Mouse (Mus musculus) right cerebral cortex, postnatal 10 days (tissue): ENCODE data around the gene Tanc2.
A peak's percentile ranks its signal among the peaks of the same experiment; 100 is the strongest.

ENCODE experiments used
- DNase-seq, 2 experiments: peaks; one replicate each; pipeline ENCODE4 v3.0.0; 2021; ENCODE audit warnings: low spot score in 2 of 2

The Tanc2 gene

GRCm38 (mm10) chr11:105955815-105956430 is 366.1 kb downstream of the Tanc2 start:
- no peak for DNase-seq

GRCm38 (mm10) chr11:105957501-105957900 is 367.7 kb downstream of the Tanc2 start:
- DNase-seq = no peak

DNA sequence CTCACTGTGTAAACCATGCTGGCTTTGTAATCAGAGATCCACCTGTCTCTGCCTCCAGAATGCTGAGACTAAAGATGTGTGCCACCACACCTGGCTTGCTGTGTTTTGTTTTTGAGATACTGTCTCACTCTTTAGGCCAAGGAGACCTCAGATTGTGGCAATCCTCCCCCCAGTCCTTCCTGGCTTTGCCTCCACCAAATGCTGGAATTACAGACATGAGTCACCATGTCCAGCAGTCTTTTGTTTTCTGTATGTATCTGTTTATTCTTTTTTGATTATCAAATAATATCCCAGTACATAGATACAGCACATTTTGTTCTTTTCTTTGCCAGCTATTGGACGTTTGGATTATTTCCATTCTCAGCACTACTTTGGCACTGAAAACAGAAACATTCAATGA is 368.8 kb downstream of the Tanc2 start:
- no peak for DNase-seq

- DNase-seq = peak; percentile 62 to 69
These were observed 369.6 kb downstream of the Tanc2 start for GRCm38 (mm10) chr11:105959355-105959754.

GRCm38 (mm10) chr11:105964691-105965090 is 374.9 kb downstream of the Tanc2 start:
- no peak for DNase-seq

DNA sequence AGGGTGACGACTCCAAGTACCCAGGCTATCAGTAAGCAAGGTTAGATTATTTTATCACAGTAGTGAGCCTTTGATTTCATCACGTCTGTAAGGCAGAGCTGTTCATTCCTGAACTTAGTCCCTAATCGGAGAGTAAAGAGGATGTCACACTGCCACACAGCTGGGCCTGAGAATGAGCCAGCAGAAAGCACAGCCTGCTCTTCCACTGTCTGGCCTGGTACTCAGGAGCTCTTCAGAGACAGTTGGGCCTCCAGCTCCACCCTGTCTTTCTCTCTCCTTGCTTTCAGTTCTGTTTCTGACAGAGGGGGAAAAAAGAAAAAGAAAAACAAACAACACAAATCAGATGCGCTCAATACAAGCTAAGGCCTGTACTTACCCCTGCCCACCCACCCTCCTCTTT is 376.5 kb downstream of the Tanc2 start:
- no peak for DNase-seq

DNA sequence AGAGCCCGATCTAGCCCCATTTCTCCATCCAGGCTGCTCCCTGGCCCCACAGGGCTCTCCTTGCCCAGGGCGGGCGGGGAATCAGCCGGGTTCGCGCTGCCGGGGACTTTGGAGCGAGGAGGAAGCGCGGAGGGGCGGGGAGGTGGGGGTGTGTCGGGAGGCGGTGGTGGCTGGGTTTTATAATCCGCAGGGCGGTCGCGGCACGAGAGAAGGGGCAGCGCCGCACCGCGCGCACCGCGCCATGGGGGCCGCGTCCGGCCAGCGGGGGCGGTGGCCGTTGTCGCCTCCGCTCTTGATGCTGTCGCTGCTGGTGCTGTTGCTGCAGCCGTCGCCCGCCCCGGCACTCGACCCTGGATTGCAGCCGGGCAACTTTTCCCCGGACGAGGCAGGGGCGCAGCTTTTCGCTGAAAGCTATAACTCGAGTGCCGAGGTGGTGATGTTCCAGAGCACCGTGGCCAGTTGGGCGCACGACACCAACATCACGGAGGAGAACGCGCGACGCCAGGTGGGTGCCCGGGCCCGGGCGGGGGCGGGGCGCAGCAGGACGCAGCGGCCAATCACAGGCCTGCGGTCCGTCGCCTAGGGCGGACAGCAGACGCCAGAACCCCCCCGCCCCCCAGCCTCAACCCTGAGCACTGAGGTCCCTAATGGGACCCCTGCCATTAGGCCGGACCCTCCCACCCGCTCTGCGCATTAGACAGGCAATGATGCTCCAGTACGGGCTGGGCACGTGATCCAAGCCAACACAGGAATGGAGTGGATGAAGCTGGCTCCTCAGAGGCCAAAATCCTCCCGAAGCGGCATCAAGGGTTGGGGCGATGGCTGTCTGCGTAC is 378.2 kb downstream of the Tanc2 start, which contains the start of gene Ace:
TSS of gene Ace (plus strand) at position 205 of the 834 bp plus-strand sequence.
- no peak for DNase-seq

- DNase-seq = no peak
These were observed 379.2 kb downstream of the Tanc2 start for GRCm38 (mm10) chr11:105968948-105969347.

GRCm38 (mm10) chr11:105969516-105969915 is 379.7 kb downstream of the Tanc2 start:
- peak in 1 of 2 experiments; percentile 50 for DNase-seq

GRCm38 (mm10) chr11:105974593-105974992 is 384.8 kb downstream of the Tanc2 start:
- no peak for DNase-seq

- no peak for DNase-seq
These were observed 385.3 kb downstream of the Tanc2 start for GRCm38 (mm10) chr11:105975050-105975449.

- no peak for DNase-seq
These were observed 385.9 kb downstream of the Tanc2 start for GRCm38 (mm10) chr11:105975636-105976035.

GRCm38 (mm10) chr11:105978232-105978631 is 388.4 kb downstream of the Tanc2 start:
- no peak for DNase-seq

GRCm38 (mm10) chr11:105978634-105979033 is 388.8 kb downstream of the Tanc2 start:
- DNase-seq = no peak
